Mouse (Mus musculus) effector memory CD4-positive, alpha-beta T cell, adult 7 months (primary cell): ENCODE data around the gene Rnf216. TPM values are rescaled to one million over a fixed set of nuclear protein-coding genes. Genes with fewer than 3 reads are reported as not detected.

Experiments used
- polyA plus RNA-seq: library from polyadenylated mRNA; unstranded; fragments of 100-300 nt; shearing (Covaris generic); gene quantifications from one replicate; pipeline ENCODE4 v1.2.1, GENCODE M21; 2017

Gene Rnf216
- polyA plus RNA-seq, result 44.8 TPM

DNA sequence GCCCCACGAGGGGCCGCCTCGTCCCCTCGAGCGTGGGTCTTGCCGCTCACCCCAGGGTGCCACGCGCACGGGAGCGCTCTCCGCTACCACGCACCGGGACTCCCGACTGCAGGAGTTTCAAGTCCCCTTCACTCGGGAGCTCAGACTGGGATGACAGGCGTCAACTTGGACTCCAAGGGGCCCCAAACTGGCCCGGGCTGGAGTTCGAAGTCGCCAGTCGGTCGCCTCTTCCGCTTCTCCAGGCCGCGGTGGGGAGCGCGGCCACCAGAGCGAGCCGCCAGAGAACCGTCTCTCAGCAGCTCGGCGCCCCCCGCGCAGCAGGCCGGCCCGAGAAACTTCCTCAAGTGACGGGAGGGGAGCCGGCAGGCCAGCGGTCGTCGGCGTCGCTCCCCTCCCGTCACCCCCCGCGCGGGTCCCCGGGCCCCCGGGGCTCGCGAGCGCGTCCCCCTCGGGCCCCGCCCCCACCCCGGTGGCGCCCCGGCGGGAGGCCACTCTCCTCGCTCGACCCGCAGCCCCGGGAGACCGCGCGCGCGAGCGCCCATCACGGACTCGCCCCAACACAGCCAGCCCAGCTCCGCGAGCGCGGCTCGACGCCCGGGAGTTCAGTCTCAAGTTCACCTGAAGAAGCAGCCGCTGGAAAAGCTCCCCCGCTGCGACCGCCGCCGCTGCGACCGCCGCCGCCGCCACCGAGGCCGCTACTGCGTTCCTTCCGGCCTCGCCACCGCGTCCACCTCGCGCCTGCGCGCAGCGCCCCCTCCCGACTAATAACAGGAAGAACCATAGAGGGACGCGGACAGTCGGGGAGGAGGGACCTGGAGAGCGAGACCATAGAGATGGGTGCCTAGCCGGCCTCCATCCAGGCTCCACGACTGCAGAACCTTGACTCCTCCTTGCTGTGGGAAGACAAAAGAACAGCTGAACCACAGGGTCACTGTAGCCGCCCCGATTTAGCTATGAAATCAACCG is at the start of gene Rnf216:
Rnf216 (minus strand) TSS at position 714 of the 966 bp plus-strand sequence.

DNA sequence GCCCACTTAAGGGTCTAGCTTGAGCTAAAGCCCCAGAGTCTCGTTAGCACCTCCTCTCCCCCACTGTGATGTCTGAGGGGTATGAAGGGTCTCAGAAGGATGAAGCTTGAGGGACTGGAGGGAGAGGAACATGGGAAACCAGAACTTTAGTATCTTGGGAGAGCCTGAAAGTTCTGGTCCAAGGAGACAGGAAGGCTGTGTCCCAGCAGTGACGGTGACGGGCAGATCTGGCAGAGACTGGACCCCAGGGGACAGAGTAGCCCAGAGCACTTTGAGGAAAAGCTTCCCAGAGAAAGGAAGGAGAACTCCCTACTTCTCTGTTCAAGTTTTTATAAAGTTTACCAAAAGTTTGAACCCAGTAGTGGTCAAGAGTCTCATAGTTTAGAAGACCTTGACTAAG is 34.7 kb upstream of the Rnf216 start, which contains the start of gene Olfr718-ps1:
Olfr718-ps1 (minus strand) TSS at position 101 of the 400 bp plus-strand sequence.

DNA sequence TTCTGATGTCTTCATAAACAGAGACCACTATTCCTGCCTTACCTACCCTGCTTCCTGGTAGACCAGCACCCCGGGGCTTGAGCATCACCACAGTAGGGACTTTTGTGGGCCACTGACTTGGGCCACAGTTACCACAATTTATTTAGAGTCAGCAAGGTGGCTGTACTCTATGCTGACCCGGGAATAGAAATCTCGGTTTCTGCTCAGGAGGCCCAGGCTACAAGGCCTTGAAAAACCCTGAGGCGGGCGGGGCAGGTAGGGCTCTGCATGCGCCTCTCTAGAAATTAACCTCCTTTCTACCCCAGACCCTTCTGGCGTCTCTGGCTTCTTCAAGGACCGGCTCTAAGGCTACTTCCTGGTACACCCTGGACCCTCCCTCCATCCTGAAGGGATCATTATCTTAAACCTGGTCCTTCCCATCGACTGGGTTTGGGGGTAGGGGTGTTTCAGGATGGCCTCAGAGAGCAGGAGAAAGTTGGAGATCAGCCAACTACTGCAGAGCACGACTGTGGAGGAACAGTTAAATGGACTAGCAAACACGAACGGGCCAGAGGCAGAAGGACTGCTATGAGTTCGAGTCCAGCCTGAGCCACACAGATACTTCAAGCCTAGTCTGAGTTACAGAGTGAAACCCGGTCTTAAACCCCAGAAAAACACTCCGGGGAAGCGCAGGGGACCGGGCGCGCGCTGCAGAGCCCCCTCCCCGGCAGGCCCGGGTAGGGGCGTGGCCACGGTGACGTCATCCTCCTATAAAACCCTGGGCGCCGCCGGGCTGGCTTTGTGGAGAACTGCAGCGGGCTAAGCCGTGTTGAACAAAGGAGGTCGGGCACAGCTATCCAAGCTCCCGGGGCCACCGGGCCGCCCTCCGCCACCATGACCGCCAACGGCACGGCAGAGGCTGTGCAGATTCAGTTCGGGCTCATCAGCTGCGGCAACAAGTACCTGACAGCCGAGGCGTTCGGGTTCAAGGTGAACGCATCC is 152.9 kb downstream of the Rnf216 start, which contains the start of gene Fscn1:
Fscn1 (plus strand) TSS at position 768 of the 981 bp plus-strand sequence.

Other genes starting within 250 kb of the Rnf216 start
- gene Fbxl18, start 217.6 kb downstream of the Rnf216 start, polyA plus RNA-seq, result 4.1 TPM
- 1,713 TPM for gene Actb, start 206.2 kb downstream of the Rnf216 start, polyA plus RNA-seq
- 0.18 TPM for gene Fscn1, start 152.7 kb downstream of the Rnf216 start, polyA plus RNA-seq
- gene Olfr718-ps1, start 34.6 kb upstream of the Rnf216 start, polyA plus RNA-seq, result 0.11 TPM
- gene Rbak, start 67.8 kb upstream of the Rnf216 start, polyA plus RNA-seq, result 9.0 TPM
- not detected for gene Spdye4b, start 68.0 kb upstream of the Rnf216 start, polyA plus RNA-seq
- not detected for gene Spdye4a, start 113.9 kb upstream of the Rnf216 start, polyA plus RNA-seq
- 16.8 TPM for gene Zfp12, start 122.2 kb upstream of the Rnf216 start, polyA plus RNA-seq
- gene Zfp316, start 157.0 kb upstream of the Rnf216 start, polyA plus RNA-seq, result 1.2 TPM
- gene Zfp853, start 180.6 kb upstream of the Rnf216 start, polyA plus RNA-seq, result not detected
- 48.0 TPM for gene E130309D02Rik, start 202.4 kb upstream of the Rnf216 start, polyA plus RNA-seq
- gene Zdhhc4, start 216.3 kb upstream of the Rnf216 start, polyA plus RNA-seq, result 49.6 TPM
- not detected for gene Grid2ip, start 244.3 kb upstream of the Rnf216 start, polyA plus RNA-seq